Mouse (Mus musculus) forebrain, embryonic 11.5 days (tissue): Measurements from ENCODE around the gene Wwc1. TPM values are rescaled to one million over a fixed set of nuclear protein-coding genes. Genes with fewer than 3 reads are reported as not detected.
A peak's percentile ranks its signal among the peaks of the same experiment; 100 is the strongest.

Source experiments
- ATAC-seq: fragments of 200-750 bp; cut with Nextera tagmentation; replicated peaks from 2 replicates; pipeline ENCODE4 v1.8.0; 2017; ENCODE audit warnings: moderate TSS enrichment; ENCODE audit not compliant: low FRiP score
- DNase-seq: peaks from one replicate; pipeline ENCODE4 v3.0.0-alpha.2; 2017; ENCODE audit warnings: low spot score
- H3K27ac ChIP-seq: fragments of 300-500 bp; sonication (generic); 2 replicates; pipeline ENCODE4 v1.5.1; 2014; ENCODE audit warnings: low read depth, low read length
- H3K27me3 ChIP-seq: fragments of 300-500 bp; sonication (generic); 2 replicates; pipeline ENCODE4 v1.6.1; 2014; ENCODE audit warnings: mild to moderate bottlenecking, low read length, mixed read lengths; ENCODE audit not compliant: control insufficient read depth, insufficient read depth
- H3K36me3 ChIP-seq: fragments of 300-500 bp; sonication (generic); 2 replicates; pipeline ENCODE4 v1.6.1; 2014; ENCODE audit warnings: mild to moderate bottlenecking, low read length, moderate library complexity, mixed read lengths; ENCODE audit not compliant: control insufficient read depth, insufficient read depth
- H3K4me1 ChIP-seq: fragments of 300-500 bp; sonication (generic); replicated peaks from 2 replicates; pipeline ENCODE4 v1.6.1; 2014; ENCODE audit warnings: low read length, mixed read lengths; ENCODE audit not compliant: control insufficient read depth, insufficient read depth
- H3K4me2 ChIP-seq: fragments of 300-500 bp; sonication (generic); 2 replicates; pipeline ENCODE4 v1.6.1; 2014; ENCODE audit warnings: low read depth, mild to moderate bottlenecking, low read length, moderate library complexity, mixed read lengths; ENCODE audit not compliant: severe bottlenecking
- H3K4me3 ChIP-seq: fragments of 300-500 bp; sonication (generic); 2 replicates; pipeline ENCODE4 v1.5.1; 2014; ENCODE audit warnings: low read depth, low read length
- H3K9ac ChIP-seq: fragments of 300-500 bp; sonication (generic); 2 replicates; pipeline ENCODE4 v1.6.1; 2014; ENCODE audit warnings: low read length
- H3K9me3 ChIP-seq: fragments of 300-500 bp; sonication (generic); 2 replicates; pipeline ENCODE4 v1.6.1; 2016; ENCODE audit warnings: low read length, mixed read lengths; ENCODE audit not compliant: control insufficient read depth
- WGBS: fragments of 180-500 bp; shearing (Covaris S2); extraction: QIAGEN DNeasy Blood & Tissue Kit; methylation state at CpG from one replicate; pipeline ENCODE4 v1.1.7; 2014; 5-methylcytosine and 5-hydroxymethylcytosine counted together
- polyA plus RNA-seq: library from polyadenylated mRNA; unstranded; fragments of >200 nt; fragmentation: Nextera tagmentation; extraction: Ambion mirVana; gene quantifications from 2 replicates; pipeline ENCODE4 v1.2.1, GENCODE M21; 2014

Gene Wwc1
- polyA plus RNA-seq, 1 experiment from 2014 or later = 10.6 TPM

GRCm38 (mm10) chr11:35977796-35978195, 2.5 kb downstream of the Wwc1 start:
- DNase-seq (no peak), ATAC-seq (no peak)
- 0 out of 2 replicates have a peak overlapping the region, but pooled peaks have one; percentile 21 for H3K4me2 ChIP-seq
- no peaks in the 10 kb centered on the region for H3K9me3 ChIP-seq
- 85% methylated on average over 3 of the region's 3 CpGs for WGBS
- no peak overlapping the region for H3K27ac ChIP-seq
- peaks cover 28% of the 10 kb centered on the region; the same call in 1 of the 2 replicates for H3K4me1 ChIP-seq
- H3K36me3 ChIP-seq = no peaks in the 10 kb centered on the region
- H3K27me3 ChIP-seq = peaks cover 4% of the 10 kb centered on the region
- no peak overlapping the region for H3K9ac ChIP-seq
- no peak overlapping the region for H3K4me3 ChIP-seq

GRCm38 (mm10) chr11:35977096-35977495, 3.2 kb downstream of the Wwc1 start:
- Histone ChIP-seq H3K4me1 (peaks cover 30% of the 10 kb centered on the region; the same call in 1 of the 2 replicates), H3K9me3 (no peaks in the 10 kb centered on the region), H3K27ac (no peak overlapping the region), H3K36me3 (no peaks in the 10 kb centered on the region), H3K9ac (no peak overlapping the region), H3K27me3 (peaks cover 4% of the 10 kb centered on the region), H3K4me3 (no peak overlapping the region), H3K4me2 (no peak overlapping the region)
- ATAC-seq = no peak
- WGBS = 49% methylated on average over 6 of the region's 6 CpGs
- DNase-seq = no peak

GRCm38 (mm10) chr11:35976482-35976881, 3.8 kb downstream of the Wwc1 start:
- 16% methylated on average over 6 of the region's 6 CpGs for WGBS
- no peak for DNase-seq
- no peaks in the 10 kb centered on the region for H3K9me3 ChIP-seq
- no peaks in the 10 kb centered on the region for H3K36me3 ChIP-seq
- peaks cover 31% of the 10 kb centered on the region; the same call in 1 of the 2 replicates for H3K4me1 ChIP-seq
- ATAC-seq = no peak
- no peak overlapping the region for H3K27ac ChIP-seq
- H3K4me3 ChIP-seq = no peak overlapping the region
- H3K4me2 ChIP-seq = no peak overlapping the region
- H3K9ac ChIP-seq = no peak overlapping the region
- peaks cover 3% of the 10 kb centered on the region for H3K27me3 ChIP-seq

GRCm38 (mm10) chr11:35974632-35975450, 5.5 kb downstream of the Wwc1 start:
- DNase-seq = no peak
- Histone ChIP-seq H3K27ac (no peak overlapping the region), H3K36me3 (no peaks in the 10 kb centered on the region), H3K4me1 (peaks cover 27% of the 10 kb centered on the region; the same call in 1 of the 2 replicates), H3K4me3 (no peak overlapping the region), H3K9me3 (no peaks in the 10 kb centered on the region), H3K27me3 (no peaks in the 10 kb centered on the region; the same call in 1 of the 2 replicates), H3K4me2 (no peak overlapping the region), H3K9ac (no peak overlapping the region)
- no peak for ATAC-seq
- WGBS = 88% methylated on average over 6 of the region's 6 CpGs

GRCm38 (mm10) chr11:35973135-35973534, 7.2 kb downstream of the Wwc1 start:
- H3K4me1 ChIP-seq = peaks cover 20% of the 10 kb centered on the region; the same call in 1 of the 2 replicates
- no peaks in the 10 kb centered on the region for H3K9me3 ChIP-seq
- 27% methylated on average over 7 of the region's 7 CpGs for WGBS
- H3K9ac ChIP-seq = no peak overlapping the region
- DNase-seq (no peak), ATAC-seq (no peak)
- H3K4me3 ChIP-seq = no peak overlapping the region
- no peaks in the 10 kb centered on the region; the same call in 1 of the 2 replicates for H3K27me3 ChIP-seq
- H3K27ac ChIP-seq = no peak overlapping the region
- H3K4me2 ChIP-seq = no peak overlapping the region
- no peaks in the 10 kb centered on the region for H3K36me3 ChIP-seq

- Histone ChIP-seq H3K4me1 (peaks cover 20% of the 10 kb centered on the region; the same call in 1 of the 2 replicates), H3K9ac (no peak overlapping the region), H3K4me2 (no peak overlapping the region), H3K27me3 (no peaks in the 10 kb centered on the region; the same call in 1 of the 2 replicates), H3K4me3 (no peak overlapping the region), H3K36me3 (no peaks in the 10 kb centered on the region), H3K27ac (no peak overlapping the region), H3K9me3 (no peaks in the 10 kb centered on the region)
- peak; percentile 51; the same call in 1 of the 2 replicates for ATAC-seq
- DNase-seq = no peak
- WGBS = 0% methylated on average over 6 of the region's 6 CpGs
Measured at GRCm38 (mm10) chr11:35972270-35972931, 7.9 kb downstream of the Wwc1 start.

- DNase-seq = no peak
- Histone ChIP-seq H3K4me1 (peaks cover 13% of the 10 kb centered on the region; the same call in 1 of the 2 replicates), H3K27me3 (no peaks in the 10 kb centered on the region; the same call in 1 of the 2 replicates), H3K27ac (no peak overlapping the region), H3K4me2 (no peak overlapping the region), H3K4me3 (no peak overlapping the region), H3K36me3 (no peaks in the 10 kb centered on the region), H3K9me3 (no peaks in the 10 kb centered on the region), H3K9ac (no peak overlapping the region)
- no peak for ATAC-seq
- WGBS = 93% methylated on average over 19 of the region's 19 CpGs
Measured at GRCm38 (mm10) chr11:35970806-35971705, 9.3 kb downstream of the Wwc1 start.

- Histone ChIP-seq H3K27ac (no peak overlapping the region), H3K4me1 (peaks cover 8% of the 10 kb centered on the region; the same call in 1 of the 2 replicates), H3K4me2 (no peak overlapping the region), H3K9ac (no peak overlapping the region), H3K36me3 (no peaks in the 10 kb centered on the region), H3K27me3 (no peaks in the 10 kb centered on the region), H3K9me3 (no peaks in the 10 kb centered on the region), H3K4me3 (no peak overlapping the region)
- ATAC-seq (no peak), DNase-seq (no peak)
- 92% methylated on average over 10 of the region's 10 CpGs for WGBS
Measured at GRCm38 (mm10) chr11:35968291-35968690, 12.0 kb downstream of the Wwc1 start.
